Mouse (Mus musculus): Measurements from ENCODE around the gene Psmb8.

Gene Psmb8

DNA sequence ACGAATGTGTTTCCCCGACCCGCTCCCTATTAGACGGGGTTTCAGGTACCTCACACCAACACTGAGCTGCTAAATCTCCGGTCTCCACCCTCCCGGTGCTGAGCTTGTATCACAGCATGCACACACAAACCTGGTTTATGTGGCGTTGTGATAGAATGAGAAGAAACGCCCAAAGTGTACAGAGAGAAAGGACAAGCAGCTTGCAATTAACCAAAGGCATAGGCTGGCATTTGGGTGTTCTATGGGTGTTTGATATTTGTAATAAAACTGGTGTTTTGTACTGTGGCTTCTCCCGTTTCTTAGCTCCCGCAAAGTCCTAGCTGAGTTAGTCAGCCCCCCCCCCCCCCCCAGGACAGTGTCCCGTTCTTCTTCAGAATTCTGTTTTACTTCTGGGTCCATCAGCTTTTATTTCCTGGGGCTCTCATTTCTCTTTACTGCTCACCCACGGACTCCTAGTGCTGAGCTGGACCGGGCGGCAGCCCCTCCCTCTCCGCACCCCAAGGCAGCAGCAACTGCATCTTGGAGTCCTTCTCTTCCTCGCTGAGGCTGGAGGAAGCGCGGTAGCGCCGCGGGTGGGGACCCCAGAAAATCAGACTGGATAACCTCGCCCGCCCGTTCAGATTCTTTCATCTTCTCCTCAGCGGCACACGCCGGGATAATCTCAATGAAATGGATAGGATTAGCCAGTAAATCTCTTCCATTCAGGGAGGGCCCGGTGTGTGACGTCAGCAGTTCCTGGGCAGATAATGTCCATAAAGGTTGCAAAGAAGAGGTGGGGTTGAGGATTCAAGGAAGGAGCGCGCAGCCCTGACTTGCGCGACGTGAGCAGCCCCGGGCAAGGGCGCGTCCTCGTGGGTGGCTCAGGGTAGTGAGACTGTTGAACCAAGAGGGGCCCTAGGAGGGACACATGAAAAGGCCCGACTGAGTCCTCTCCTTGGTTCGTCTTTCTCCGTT, at the start of gene Psmb8:
TSS of gene Psmb8 (plus strand) at position 781 of the 954 bp plus-strand sequence.
- DNase-seq (ENCODE audit: low spot score in 2 of 2), result peak; percentile 79 to 83

DNA sequence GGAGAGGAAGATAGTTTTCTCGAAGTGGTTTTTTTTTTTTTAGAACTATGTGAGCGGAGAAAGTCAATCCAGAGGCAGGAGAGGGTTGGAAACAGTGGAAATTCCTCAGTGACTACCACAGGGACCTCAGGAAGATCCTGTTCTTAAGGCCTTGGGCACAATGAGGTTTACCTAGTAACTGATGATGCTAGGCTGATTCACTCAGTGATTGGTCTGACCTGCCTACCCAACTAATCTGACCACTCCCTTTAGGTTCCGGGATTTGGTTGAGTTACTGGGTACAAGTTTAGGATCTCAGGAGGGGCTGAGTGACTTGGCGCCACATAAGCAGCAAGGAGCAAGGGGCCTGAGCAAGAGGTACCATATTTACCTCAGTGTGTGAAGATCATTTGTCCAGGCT, 44.6 kb upstream of the Psmb8 start, which contains the start of gene H2-DMb1:
TSS of gene H2-DMb1 (plus strand) at position 150 of the 400 bp plus-strand sequence.
- no peak for DNase-seq (ENCODE audit: low spot score in 2 of 2)

DNA sequence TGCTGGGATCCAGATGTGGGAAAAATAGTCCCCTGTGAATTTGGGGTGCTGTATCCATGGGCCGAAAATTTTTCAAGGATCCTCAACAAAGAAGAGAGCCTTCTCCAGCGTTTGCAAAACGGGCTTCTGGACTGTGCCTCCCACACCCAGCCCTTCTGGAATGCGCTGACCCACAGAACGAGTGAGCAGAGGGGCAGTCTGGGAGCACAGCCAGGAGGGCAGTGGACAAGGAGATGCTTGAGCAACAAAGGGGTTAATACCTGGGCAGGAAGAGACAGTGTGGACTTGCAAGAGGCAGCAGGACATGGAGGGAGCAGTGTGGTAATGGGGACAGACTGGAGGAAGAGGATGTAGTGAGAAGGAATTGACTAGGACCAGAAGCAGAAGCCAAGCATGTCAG, 42.0 kb upstream of the Psmb8 start:
- no peak for DNase-seq (ENCODE audit: low spot score in 2 of 2)

DNA sequence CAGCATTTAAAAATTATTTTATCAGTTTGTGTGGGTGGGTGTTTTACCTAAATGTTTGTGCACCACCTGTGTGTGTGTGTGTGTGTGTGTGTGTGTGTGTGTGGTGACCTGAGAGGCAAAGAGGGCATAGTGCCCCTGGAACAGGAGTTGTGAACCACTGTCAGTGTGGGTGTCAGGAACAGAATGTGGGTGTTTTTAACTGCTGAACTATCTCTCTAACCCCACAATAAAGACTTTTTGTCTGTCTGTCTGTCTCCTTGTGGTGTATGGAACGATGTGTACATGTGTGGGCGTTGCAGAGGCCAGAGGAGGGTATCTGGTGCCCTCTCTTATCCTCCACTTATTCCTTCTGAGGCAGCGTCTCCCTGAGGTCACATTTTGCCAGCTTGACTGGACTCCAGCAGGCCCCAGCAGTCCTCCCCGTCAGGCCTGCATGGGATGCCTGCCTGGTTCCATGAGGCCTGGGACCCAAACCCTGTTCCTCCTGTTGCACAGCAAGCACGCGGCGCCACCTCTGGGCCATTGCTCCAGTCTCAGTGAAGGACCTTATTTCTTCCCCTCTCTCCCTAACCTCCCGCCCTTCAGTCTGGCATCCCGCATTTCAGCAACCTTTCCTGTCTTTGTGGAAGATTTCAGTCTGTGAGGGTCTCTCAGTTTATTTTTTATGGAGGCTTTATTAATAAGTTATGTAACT, 33.2 kb upstream of the Psmb8 start:
- DNase-seq (ENCODE audit: low spot score in 2 of 2), result no peak

DNA sequence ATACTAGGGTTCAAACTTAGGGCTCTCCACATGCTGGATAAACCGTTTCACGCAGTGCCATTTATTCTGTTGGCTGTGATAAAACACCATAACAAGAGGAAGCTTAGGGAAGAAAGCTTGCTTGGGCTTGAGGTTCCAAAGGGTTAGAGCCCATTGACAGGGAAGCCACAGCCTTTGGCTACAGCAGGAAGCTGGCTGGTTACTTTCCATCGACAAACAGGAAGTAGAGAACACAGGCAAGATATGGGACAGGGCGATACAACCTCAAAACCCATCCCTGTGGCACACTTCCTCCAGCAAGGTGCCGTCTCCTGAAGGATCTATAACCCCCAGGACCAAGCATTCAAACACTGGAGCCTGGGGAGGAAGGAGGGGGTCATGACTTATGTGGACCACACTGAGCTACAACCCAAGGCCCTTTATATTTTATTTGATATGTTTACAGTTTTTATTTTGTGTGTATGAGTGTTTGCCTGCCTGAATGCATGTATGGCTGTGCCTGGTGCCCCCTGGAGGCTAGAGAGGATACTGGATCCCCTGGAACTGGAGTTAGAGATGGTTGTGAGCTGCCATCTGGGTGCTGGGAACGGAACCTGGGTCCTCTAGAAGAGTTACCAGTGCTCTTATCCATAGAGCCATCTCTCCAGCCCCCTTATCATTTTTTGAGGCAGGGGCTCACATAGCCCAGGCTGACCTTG, 32.3 kb upstream of the Psmb8 start:
- DNase-seq (ENCODE audit: low spot score in 2 of 2), result no peak

DNA sequence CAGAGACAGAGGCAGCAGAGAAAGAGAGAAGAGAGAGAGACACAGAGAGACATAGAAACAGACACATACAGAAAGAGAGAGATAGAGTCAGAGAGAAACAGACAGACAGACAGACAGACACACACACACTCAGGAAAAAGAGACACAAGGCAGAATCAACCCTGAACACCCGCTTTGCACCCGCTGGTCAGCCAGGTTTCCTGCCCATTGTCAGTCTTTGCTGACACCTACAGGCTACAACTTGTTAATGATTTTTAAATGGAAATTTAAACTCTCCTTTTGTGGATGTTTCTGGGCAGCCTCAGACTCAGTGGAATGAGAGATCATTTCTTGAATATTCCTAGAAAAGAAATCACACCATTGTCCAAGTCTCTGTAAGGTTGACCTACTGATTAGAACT, 28.2 kb upstream of the Psmb8 start:
- DNase-seq (ENCODE audit: low spot score in 2 of 2), result no peak

DNA sequence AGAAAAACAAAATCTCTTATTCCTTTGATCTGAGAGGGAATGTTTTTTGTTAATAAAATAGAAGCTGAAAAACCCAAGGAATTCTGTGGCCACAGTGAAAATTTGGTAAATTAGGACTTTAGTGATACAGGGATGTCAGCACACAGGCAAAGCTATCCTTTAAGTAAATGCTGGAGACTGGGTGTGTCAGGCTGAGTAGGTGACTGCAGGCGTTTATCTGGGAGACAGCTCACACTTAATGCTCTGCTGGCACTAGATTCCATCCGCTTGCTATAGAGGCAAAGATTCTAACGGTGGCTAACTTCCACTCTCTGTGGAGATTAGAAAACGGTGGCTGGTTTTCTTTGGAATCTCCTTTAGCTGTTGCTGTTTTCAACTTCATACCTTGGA, 27.0 kb upstream of the Psmb8 start:
- DNase-seq (ENCODE audit: low spot score in 2 of 2), result no peak

DNA sequence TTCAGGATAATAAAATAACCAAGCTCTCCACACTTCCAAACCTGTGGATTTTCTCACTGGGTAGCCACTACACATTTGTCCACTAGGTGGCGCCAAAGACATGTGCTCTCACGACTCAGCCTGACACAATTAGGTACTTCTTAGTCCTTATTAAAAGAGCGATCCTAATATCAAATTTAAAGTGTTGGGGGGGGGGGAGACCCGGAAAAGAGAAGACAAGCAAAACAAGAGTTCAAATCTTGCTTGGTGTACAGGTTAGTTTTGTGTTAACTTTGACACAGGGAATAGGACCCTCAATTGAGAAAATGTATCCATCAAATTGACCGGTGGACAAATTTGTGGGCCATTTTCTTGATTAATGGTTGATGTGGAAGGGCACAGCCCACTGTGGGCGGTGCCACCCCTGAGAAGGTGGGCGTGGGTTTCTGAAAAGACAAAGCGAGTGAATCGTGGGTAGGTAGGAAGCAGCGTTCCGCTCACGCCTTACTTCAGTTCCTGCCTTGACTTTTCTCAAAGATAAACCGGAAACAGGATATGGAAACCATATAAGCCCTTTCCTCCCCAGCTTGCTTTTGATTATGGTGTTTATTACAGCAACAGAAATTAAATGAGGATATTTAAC, 26.5 kb upstream of the Psmb8 start:
- peak in 1 of 2 experiments; percentile 68 for DNase-seq (ENCODE audit: low spot score in 2 of 2)

DNA sequence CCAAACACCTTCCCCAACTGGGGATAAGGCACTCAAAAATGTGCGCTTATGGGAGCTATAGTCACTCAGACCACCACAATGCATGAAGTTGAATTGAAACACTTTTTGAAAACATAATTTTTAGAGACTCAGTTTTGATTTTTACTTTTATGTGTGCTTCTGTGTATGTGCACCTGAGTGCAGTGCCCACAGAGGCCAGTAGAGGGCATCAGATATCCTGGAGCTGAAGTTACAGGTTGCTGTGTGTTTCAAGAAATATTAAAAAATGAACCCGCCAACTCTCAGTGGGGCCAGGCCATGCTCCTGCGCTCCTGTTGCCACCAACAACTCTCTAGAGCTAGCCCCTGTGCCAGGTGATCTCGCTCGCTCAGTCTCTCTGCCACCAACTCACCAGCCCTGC, 25.0 kb upstream of the Psmb8 start:
- no peak for DNase-seq (ENCODE audit: low spot score in 2 of 2)

DNA sequence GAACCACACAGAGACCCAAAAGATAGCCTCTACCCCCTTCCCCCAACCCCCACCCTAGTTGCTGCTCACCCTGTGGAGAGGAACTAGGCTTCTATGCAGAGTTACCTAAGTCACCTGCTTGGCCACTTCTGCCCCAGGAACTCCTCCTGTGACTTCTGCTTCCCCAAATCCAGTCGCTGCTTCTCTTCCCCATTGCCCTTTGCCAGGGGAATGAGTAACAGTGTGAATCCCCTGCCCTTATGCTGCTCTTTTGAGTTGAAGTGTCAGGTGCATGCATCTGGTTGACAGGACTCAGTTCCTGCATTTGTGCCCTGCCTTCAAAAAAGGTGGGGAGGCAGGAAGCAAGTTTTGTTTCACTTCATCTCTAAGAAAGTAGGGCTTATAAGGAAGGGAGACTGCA, 23.4 kb upstream of the Psmb8 start:
- DNase-seq (ENCODE audit: low spot score in 2 of 2), result no peak

DNA sequence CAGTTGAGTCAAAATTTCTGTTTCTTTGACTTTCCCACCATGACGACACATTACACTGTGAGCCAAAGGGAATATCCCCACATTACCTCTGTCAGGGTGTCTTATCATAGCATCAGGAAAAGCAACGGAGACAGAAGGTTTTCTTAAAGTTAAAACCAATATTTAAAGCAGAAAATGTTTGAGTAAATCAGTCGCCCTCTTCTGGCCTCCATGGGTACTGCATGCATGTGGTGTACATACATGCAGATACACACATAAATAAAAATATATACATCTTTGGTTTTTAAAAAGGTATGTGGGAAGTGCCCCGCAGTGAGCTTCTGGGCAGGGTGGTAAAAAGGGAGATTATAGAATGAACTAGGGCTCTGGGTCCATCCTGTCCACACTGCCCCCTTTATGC, 20.3 kb upstream of the Psmb8 start:
- no peak for DNase-seq (ENCODE audit: low spot score in 2 of 2)

DNA sequence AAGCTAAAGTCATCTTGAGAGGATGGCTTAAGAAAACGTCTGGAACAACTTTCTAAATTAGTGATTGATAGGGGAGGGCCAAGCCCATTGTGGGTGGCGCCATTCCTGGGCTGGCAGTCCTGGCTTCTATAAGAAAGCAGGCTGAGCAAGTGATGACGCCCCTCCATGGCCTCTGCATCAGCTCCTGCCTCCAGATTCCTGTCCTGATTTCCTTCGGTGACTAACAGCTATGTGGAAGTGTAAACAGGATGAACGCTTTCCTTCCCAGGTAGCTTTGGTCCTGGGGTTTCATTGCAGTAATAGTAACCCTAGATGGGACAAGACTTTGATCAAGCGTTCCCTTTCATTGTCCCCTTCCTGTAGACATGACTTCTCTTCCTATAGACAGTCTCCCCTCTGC, 18.5 kb upstream of the Psmb8 start:
- no peak for DNase-seq (ENCODE audit: low spot score in 2 of 2)

DNA sequence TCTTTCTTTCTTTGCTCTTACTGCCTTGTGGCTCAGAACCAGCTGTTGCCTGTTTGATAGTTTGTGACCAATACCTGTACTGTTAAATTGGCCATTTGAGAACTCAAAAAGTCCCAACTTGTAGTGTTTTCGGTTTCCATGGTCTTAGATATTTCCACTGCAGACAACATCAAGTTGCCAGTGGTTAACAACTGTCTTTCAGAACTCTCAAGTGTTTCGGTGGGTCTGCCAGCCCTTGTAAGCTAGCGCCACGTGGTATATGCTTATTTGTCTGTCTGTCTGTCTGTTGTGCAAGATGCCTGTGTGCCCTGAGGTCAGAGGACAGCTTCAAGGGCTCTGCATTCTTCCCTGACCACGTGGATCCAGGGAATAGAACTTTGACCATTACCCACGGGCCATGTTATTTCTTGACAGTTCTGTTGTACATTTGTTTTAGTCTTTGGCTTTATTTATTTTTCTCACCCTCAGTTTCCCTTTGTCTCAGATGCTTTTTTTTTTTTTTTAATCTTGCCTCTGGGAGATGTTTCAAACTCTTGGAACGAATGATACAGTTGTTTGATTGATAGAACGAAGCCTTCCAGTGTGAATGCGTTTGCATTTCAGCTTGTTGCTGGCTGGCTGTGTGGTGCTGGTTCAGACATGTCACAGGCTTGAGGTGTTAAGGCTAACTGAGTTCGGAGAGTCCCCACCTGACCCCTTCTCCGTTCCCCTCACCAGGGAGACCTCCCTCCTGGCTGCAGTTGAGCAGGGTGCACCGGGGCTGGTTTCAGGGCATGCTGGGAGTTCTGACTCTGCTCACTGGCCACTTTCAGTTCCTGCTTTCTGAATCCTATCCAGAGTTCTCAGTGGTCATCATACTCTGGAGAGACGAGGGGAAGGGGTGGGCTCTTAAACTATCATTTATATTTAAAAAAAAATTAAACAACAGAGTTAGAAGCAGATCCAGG, 17.3 kb upstream of the Psmb8 start:
- DNase-seq (ENCODE audit: low spot score in 2 of 2), result no peak

DNA sequence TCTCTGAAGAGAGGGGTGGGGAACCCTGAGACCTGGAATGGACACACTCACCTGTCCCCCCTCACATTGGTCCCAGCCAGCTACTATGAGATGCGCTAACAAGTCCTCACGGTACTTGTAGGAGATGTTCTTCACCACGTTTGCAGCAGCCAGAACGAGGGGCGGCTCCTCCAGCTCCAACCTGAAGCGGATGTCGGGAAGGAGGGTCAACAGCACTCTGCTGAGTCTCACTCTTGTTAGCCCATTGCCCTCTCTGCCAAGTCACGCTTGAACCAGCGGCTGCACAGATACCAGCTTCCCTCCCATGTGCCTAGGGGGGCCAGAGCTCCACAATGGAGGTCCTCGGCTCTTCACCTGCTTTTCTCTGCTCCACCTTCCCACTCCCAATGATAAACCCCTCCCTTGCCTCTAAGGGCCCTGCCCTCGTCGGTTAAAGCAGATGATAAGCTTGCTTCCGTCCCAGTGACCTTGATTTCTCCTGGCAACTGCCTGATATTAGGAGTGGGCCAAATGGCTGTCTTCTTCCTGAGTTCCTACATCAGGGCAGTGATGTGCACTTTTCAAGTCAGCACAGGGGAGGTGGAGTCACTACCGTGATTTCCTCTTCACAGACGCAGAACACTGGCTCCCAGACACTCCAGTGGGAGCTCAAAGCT, 13.8 kb upstream of the Psmb8 start:
- no peak for DNase-seq (ENCODE audit: low spot score in 2 of 2)

DNA sequence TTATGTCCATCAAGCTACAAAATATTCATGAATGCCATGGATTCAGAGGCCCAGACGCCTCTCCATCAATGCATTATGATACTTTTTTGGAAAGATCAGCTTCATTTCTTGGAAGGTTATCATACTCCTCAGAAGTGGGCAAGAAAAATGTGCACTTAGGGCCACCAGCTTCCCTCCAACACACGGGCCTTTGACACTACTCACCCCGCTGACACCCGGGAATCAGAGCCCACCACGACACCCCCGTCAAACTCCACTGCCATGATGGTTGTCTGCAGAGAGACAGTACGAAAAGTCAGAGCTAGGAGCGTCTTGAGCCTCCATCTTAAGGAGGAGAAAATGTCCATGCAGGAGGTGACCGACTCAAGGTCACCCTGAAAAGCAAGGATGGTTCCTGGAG, 12.0 kb upstream of the Psmb8 start:
- no peak for DNase-seq (ENCODE audit: low spot score in 2 of 2)

DNA sequence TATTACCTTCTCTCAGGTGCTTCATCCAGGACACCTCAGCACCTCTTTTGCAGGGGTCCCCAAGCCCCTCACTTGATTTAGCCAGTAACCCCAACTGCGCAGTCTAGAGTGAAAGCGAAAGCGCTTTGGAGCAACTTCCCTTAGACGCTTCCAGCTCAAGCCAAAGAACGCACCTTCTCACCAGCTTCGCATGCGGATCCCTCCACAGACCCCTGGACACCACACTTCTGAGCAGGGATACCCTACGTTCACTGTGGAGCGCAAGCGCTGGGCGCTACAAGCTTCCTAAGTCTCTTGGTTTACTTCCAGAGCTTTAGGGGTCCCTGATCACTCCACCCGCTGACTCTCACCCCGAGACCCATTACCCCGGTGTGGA, 10.6 kb upstream of the Psmb8 start:
- no peak for DNase-seq (ENCODE audit: low spot score in 2 of 2)

DNA sequence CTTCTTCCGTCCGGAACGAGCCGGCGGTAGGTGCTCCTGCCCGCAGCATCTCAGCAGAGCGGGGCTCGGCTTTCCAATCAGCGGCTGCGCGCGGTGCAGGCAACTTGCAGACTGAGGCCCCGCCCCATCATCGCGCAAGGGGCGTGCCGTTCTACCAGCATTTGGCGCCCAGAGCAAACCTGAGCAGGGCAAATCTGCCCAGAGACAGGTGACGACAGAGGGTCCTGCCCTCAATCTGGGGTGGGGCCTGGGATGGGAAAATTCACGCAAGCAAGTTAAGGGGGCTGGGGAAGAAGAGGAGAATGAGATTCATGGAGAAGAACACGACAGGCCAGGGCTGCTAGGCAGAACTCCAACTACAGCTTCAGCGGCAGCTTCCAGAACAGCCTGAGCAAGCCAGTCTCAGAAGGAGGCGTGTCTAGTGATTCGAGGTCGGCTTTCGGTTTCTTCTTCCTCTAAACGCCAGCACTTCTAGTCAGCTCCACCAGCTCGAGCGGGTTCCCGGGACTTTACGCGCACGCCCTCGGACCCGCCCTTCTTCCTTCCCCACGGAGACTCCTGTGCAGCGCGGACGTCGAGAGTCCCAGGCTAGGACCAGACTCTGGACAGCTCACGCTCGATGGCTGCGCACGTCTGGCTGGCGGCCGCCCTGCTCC, 10.1 kb upstream of the Psmb8 start, which contains the start of the genes Tap1 and Psmb9:
TSS of gene Tap1 (plus strand) at position 293 of the 656 bp plus-strand sequence.
TSS of gene Psmb9 (minus strand) at position 504 of the 656 bp plus-strand sequence.
- peak; percentile 89 to 94 for DNase-seq (ENCODE audit: low spot score in 2 of 2)

DNA sequence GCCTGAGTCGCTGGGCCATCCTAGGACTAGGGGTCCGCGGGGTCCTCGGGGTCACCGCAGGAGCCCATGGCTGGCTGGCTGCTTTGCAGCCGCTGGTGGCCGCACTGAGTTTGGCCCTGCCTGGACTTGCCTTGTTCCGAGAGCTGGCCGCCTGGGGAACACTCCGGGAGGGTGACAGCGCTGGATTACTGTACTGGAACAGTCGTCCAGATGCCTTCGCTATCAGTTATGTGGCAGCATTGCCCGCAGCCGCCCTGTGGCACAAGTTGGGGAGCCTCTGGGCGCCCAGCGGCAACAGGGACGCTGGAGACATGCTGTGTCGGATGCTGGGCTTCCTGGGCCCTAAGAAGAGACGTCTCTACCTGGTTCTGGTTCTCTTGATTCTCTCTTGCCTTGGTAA, 9.5 kb upstream of the Psmb8 start:
- no peak for DNase-seq (ENCODE audit: low spot score in 2 of 2)

DNA sequence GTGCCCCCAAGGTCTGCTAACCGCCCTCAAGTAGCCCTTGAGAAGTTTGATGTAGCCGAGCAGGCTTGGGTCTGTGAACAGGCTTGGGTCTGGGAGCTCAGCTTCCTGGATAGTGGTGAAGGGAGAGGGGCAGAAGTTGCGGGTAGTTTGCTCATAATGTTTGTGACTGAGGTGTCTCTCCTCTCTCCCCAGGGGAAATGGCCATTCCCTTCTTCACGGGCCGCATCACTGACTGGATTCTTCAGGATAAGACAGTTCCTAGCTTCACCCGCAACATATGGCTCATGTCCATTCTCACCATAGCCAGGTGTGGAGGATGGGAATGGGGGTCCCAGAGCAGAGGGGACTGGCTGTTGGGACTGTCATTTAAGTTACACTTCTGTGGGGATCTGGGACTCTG, 8.5 kb upstream of the Psmb8 start:
- DNase-seq (ENCODE audit: low spot score in 2 of 2), result no peak

DNA sequence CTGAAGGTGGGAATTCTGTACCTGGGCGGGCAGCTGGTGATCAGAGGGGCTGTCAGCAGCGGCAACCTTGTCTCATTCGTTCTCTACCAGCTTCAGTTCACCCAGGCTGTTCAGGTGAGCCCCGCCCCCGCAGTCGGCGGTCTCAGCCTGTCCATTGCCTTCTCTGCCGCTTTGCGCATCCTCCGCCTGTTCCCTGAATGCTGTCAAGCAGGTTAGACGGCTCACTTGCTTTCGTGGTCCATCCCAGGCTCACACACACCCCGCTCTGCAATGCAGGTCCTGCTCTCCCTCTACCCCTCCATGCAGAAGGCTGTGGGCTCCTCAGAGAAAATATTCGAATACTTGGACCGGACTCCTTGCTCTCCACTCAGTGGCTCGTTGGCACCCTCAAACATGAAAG, 4.7 kb upstream of the Psmb8 start:
- DNase-seq (ENCODE audit: low spot score in 2 of 2), result no peak

Measured in frontal cortex, postnatal 10 days (tissue).